Mouse (Mus musculus) ES-E14 (cell line): ENCODE measurements around the gene 4930595D18Rik.

Experiments
- CHD2 ChIP-seq: IDR thresholded peaks from 2 replicates; pipeline ENCODE4 v1.6.1; 2014; ENCODE audit warnings: mild to moderate bottlenecking, low read depth, low read length, inconsistent platforms
- MAFK ChIP-seq: IDR thresholded peaks from 2 replicates; pipeline ENCODE4 v1.6.1; 2014; ENCODE audit warnings: mild to moderate bottlenecking, low read depth, low read length, inconsistent platforms; ENCODE audit not compliant: insufficient read depth
- ZC3H11A ChIP-seq: IDR thresholded peaks from 2 replicates; pipeline ENCODE4 v1.6.1; 2012; ENCODE audit warnings: low read depth, mild to moderate bottlenecking, inconsistent platforms, low read length, borderline replicate concordance
- ZNF384 ChIP-seq: IDR thresholded peaks from 2 replicates; pipeline ENCODE4 v1.6.1; 2012; ENCODE audit warnings: low read depth, low read length, inconsistent platforms

DNA sequence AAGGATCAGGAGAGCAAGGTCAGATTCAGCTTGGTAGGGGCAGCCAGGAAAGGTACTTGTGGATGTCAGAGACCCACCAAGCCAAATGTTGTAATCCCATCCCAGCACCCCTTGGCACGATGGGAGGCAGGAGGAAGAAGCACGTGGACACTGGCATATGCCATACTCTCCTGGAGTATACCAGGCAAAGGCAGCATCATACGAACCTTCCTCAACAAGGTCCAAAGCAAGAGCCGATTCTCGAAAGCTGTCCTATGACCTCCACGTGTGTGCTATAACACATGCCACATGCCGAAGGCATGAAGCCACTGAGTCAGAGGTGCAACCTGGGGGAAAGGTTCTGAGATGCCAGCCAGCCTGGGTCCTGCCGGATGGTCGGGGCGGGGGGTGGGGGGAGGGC lies 23.4 kb downstream of the 4930595D18Rik start:
- TF ChIP-seq ZNF384 (no peak), ZC3H11A (no peak), CHD2 (no peak), MAFK (no peak)
